ENCODE assay signal across 21 mouse cellular contexts in the genomic region with DNA sequence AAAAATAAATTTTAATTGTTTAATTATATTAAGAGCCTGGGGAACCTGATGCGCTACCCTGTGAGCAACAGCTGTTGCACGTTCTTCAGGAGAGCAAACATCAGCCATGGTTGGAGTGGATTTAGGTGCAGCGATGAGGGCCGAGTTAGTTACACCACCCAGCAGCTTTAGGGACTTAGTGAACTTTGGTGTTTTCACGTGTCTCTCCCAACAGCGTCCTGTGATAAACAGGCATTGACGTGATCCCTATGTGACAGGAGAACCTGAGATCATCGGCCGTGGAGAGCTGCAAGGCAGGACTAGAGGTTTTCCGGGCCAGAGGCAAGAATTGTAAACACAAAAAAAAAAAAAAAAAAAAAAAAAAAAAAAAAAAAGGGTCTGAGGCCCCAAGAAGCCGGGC. TPM values are rescaled to one million over a fixed set of nuclear protein-coding genes. Genes with fewer than 3 reads are reported as not detected.
"Had no signal": no experiment of that assay in that cellular context is flagged by ENCODE, and none has a peak within 500 bp of the region (broad histone marks: within the 10 kb centered on the region; RNA-seq: fewer than 3 reads in every experiment).

No protein-coding gene starts in this region.

- DNase-seq: liver, embryonic 13.5 days; lung, adult 18-20 months; lung, embryonic 14.5 days; lung, postnatal 10 days; lung, postnatal 4 days; midbrain, embryonic 14.5 days; retina, postnatal 1 day; right cerebral cortex, adult 18-20 months; right cerebral cortex, postnatal 25 days; right cerebral cortex, postnatal 4 days; spleen, adult 18-20 months had no signal

- H3K27ac ChIP-seq: liver, embryonic 13.5 days; midbrain, embryonic 10.5 days; midbrain, embryonic 12.5 days; neural tube, embryonic 13.5 days; neural tube, embryonic 15.5 days had no signal

- H3K27me3 ChIP-seq: liver, embryonic 13.5 days; midbrain, embryonic 12.5 days; neural tube, embryonic 13.5 days; neural tube, embryonic 15.5 days had no signal

- H3K9ac ChIP-seq: liver, embryonic 13.5 days; lung, embryonic 14.5 days; midbrain, embryonic 12.5 days; neural tube, embryonic 13.5 days; neural tube, embryonic 15.5 days had no signal

- H3K4me3 ChIP-seq: liver, embryonic 13.5 days; midbrain, embryonic 10.5 days; midbrain, embryonic 12.5 days; neural tube, embryonic 13.5 days; neural tube, embryonic 15.5 days had no signal

- H3K9me3 ChIP-seq: liver, embryonic 13.5 days; midbrain, embryonic 10.5 days; midbrain, embryonic 12.5 days; neural tube, embryonic 13.5 days; neural tube, embryonic 15.5 days had no signal

- H3K4me1 ChIP-seq: liver, embryonic 13.5 days; midbrain, embryonic 10.5 days; midbrain, embryonic 12.5 days; neural tube, embryonic 13.5 days; neural tube, embryonic 15.5 days had no signal

- H3K4me2 ChIP-seq: liver, embryonic 13.5 days; lung, embryonic 14.5 days; midbrain, embryonic 12.5 days; neural tube, embryonic 13.5 days; neural tube, embryonic 15.5 days had no signal

- H3K36me3 ChIP-seq: liver, embryonic 13.5 days; midbrain, embryonic 10.5 days; midbrain, embryonic 12.5 days; neural tube, embryonic 13.5 days; neural tube, embryonic 15.5 days had no signal

RNA-seq across cellular contexts. Expression of gene Foxq1, which starts 52.1 kb away (rescaled TPM):
- total RNA-seq: megakaryocyte-erythroid progenitor cell, adult 5-6 weeks had no signal

RNA-seq across cellular contexts. Expression of gene A530084C06Rik, which starts 55.3 kb away (rescaled TPM):
- total RNA-seq: megakaryocyte-erythroid progenitor cell, adult 5-6 weeks had no signal
- polyA plus RNA-seq: liver, embryonic 13.5 days; lung, embryonic 14.5 days; lung, embryonic 16.5 days; midbrain, embryonic 10.5 days; midbrain, embryonic 12.5 days; midbrain, embryonic 14.5 days; midbrain, postnatal 0 days; neural tube, embryonic 11.5 days; neural tube, embryonic 13.5 days; neural tube, embryonic 15.5 days; stomach, embryonic 14.5 days; stomach, embryonic 16.5 days had no signal
